Mouse (Mus musculus): ENCODE results near the gene Slc36a1. TPM values are rescaled to one million over a fixed set of nuclear protein-coding genes. Genes with fewer than 3 reads are reported as not detected.

Gene Slc36a1
- polyA plus RNA-seq (2017; shearing (Covaris generic)) = 1 to 10 TPM; 2.5 to 2.9 TPM

- peak; percentile 96 for ATAC-seq
Measured at GRCm38 (mm10) chr11:55204159-55204596, at the start of gene Slc36a1. TSS of gene Slc36a1 (plus strand) at chr11:55204350.

GRCm38 (mm10) chr11:55154398-55155069 is 49.6 kb upstream of the Slc36a1 start:
- no peak for ATAC-seq

DNA sequence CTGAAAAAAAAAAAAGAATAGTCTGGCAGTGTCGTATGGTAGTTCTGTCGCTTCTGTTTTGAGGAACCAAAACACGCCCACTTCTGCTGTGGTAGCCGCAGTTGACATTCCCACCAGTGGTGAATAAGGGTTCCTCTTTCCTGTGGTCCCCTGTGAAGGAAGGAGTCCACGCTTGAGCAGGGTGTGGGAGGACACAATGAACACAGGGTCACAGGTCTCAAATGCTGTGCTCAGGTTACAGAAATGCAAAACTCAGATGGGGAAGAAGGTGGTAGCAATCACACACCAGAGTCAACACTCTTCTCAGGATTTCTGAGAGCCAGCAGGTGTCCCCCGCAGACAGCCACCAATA is 49.1 kb upstream of the Slc36a1 start:
- peak; percentile 27 for ATAC-seq

- peak; percentile 84 for ATAC-seq
Measured at GRCm38 (mm10) chr11:55158785-55159359, 45.3 kb upstream of the Slc36a1 start.

DNA sequence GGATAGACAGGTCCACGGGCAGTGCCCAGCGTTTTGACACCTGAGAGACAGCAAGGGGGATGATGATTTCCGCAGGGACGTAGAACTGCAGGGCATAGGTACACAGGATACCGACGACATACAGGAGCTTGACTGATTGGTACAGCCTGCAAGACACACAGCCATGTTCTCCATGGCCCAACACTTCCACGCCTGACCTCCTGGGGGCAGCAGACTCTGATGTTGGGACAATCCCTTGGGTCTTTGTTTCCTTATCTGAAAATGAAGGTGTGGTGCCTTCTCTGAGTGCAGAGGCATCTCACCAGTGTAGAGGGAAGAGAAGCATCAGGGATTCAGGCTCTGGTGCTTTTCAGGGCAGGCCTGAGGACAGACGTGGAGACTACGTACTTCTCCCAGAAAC is 41.5 kb upstream of the Slc36a1 start:
- ATAC-seq = peak; percentile 51

DNA sequence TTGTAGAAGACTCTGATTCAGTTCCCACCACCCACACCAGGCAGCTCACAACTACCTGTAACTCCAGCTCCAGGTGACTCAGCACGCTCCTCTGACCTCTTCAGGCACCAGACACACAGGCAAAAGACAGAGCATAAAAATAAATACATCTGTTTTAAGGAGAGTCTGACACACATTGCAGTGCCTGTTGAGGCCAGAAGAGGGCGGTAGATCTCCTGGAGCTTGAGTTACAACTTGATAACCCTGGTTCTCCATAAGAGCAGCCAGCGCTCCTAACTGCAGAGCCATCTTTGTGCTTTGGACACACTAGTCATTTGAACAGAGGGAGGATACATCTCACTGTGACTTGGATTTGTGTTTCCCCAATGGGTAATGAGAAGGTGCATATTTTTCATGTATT is 39.4 kb upstream of the Slc36a1 start:
- ATAC-seq = no peak

- ATAC-seq = no peak
Measured at GRCm38 (mm10) chr11:55165748-55166147, 38.4 kb upstream of the Slc36a1 start.

GRCm38 (mm10) chr11:55168504-55168903 is 35.6 kb upstream of the Slc36a1 start:
- ATAC-seq = no peak

DNA sequence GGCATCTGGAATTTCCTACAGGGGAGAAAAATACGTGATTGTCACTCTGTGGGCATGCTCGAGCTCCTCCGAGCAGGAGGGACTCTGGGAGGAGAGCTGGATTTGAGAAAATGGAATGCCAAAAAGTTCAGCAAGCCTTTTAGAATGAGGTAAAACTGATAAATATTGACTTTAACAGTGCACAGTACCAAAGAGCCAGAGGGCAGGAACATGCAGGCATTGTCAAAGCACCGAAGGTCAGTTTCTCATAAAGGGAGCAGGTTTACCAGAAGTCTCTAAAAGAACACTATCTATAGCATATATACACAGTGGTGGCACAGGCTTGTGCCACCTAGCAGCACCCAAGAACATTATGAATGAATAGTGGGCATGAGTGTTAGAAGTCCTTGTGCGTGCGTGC is 35.2 kb upstream of the Slc36a1 start:
- no peak for ATAC-seq

- ATAC-seq = no peak
Measured at GRCm38 (mm10) chr11:55170501-55170900, 33.6 kb upstream of the Slc36a1 start.

GRCm38 (mm10) chr11:55178830-55179229 is 25.3 kb upstream of the Slc36a1 start:
- no peak for ATAC-seq

DNA sequence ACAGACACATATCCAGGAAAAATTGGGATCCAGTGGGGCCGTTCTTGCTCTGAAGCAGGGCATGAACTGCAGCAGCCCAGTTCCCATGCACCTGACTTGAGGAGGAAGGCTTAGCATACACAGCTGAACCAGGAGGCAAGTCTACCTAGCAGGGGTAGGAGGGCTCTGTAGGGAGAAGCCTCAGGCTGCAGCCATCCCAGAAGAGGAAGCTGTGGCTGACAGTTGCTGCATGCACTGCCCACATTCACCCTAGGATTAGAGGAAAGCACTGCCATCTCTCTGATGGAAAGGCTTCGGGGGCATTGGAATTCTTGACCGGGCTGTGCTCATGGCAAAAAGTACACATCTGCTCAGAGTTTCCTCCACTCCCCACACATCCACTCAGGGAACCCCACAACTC is 24.3 kb upstream of the Slc36a1 start:
- no peak for ATAC-seq

GRCm38 (mm10) chr11:55183124-55183523 is 21.0 kb upstream of the Slc36a1 start:
- no peak for ATAC-seq

GRCm38 (mm10) chr11:55184246-55184645 is 19.9 kb upstream of the Slc36a1 start:
- no peak for ATAC-seq

GRCm38 (mm10) chr11:55184733-55185291 is 19.3 kb upstream of the Slc36a1 start, which contains the start of gene Slc36a2:
TSS of gene Slc36a2 (minus strand) at chr11:55185077.
- no peak for ATAC-seq

DNA sequence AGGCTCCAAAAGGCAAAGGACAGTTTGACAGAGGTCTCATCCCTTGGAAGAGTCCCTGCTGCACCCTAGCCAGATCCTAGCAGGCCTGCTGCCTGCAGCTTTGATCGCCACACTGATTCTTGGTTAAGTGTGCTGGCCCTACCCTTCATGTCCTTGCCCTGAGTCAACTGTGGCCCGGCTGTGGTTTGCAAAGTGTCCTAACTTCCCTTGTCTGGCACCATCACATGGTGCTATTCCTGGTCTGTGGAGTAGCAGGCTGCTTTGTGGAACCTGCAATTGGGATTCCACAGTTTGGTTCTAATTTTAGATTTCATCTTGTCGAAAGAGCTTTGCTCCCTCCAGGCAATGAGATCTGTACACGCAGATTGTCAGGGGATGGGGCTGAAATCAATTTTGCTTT is 16.9 kb upstream of the Slc36a1 start:
- no peak for ATAC-seq

- no peak for ATAC-seq
Measured at GRCm38 (mm10) chr11:55187777-55188176, 16.4 kb upstream of the Slc36a1 start.

DNA sequence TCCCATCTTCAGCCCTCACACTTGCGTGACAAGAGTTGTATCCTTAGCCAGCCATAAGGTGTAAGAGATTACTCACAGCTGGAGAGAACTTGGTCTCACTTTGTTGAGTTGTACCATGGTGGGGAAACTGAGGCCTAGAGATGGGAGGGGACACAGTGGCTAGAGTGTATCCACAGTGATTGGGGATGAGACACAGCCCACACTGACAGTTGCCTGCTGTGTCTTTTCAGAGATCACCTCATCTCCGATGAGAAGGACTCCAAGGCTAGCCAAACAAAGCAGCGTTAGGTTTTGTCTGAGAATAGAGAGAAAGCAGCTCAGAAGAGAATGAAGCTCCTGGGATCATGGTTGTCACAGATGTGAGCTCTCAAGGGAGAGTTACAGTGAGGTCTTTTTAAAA is 13.9 kb upstream of the Slc36a1 start:
- ATAC-seq = no peak

GRCm38 (mm10) chr11:55197086-55197485 is 7.1 kb upstream of the Slc36a1 start:
- ATAC-seq = no peak

- peak; percentile 51 for ATAC-seq
Measured at GRCm38 (mm10) chr11:55197740-55198510, 6.2 kb upstream of the Slc36a1 start.

DNA sequence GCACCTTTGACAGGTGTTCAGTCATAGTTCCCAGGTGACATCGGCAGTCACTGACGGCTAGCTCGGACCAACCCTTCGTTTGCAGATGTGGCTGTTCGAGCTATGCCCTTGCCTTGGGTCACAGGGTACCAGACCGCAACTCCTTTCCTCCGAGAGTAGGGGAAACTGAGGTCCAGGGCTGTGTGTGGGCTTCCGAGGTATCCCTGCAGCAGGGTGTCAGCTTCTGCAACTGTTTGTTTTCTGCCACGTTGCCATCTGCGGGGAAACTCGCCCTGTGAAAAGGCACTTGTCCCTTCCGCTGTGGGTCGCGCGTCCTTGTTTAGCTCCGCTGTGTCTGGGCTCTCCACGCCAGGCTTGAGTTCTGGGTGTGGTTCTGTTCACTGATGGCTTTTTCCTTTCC is 452 bp downstream of the Slc36a1 start:
- peak; percentile 42 for ATAC-seq

GRCm38 (mm10) chr11:55208001-55208690 is 4.0 kb downstream of the Slc36a1 start:
- ATAC-seq = no peak

GRCm38 (mm10) chr11:55209032-55209431 is 4.9 kb downstream of the Slc36a1 start:
- no peak for ATAC-seq

Measured in CD4-positive, CD25-positive, alpha-beta regulatory T cell, adult 4 months (primary cell).